Mouse (Mus musculus) heart, adult 2 months (tissue): ENCODE data around the gene Tgif1. TPM values are rescaled to one million over a fixed set of nuclear protein-coding genes. Genes with fewer than 3 reads are reported as not detected.
A peak's percentile ranks its signal among the peaks of the same experiment; 100 is the strongest.

Experiments
- DNase-seq, 2 experiments: peaks; one replicate each; pipeline ENCODE4 v3.0.0; 2021
- H3K27ac ChIP-seq: fragments of 200-600 bp; 2 replicates; pipeline ENCODE4 v1.8.1; 2022
- H3K27me3 ChIP-seq: fragments of 200-500 bp; 2 replicates; pipeline ENCODE4 v1.6.1; 2012; ENCODE audit warnings: mild to moderate bottlenecking, low read length, inconsistent platforms, mixed read lengths; ENCODE audit not compliant: control insufficient read depth, insufficient read depth
- H3K36me3 ChIP-seq: fragments of 200-500 bp; 2 replicates; pipeline ENCODE4 v1.6.1; 2012; ENCODE audit warnings: low read length, inconsistent platforms; ENCODE audit not compliant: control insufficient read depth, insufficient read depth
- H3K4me1 ChIP-seq: fragments of 200-500 bp; 2 replicates; pipeline ENCODE4 v1.6.1; 2011; ENCODE audit warnings: low read length; ENCODE audit not compliant: control insufficient read depth, insufficient read depth
- H3K4me3 ChIP-seq: fragments of 200-600 bp; 2 replicates; pipeline ENCODE4 v1.8.1; 2022
- H3K79me2 ChIP-seq: fragments of 200-500 bp; replicated peaks from 2 replicates; pipeline ENCODE4 v1.6.1; 2012; ENCODE audit warnings: mild to moderate bottlenecking, inconsistent platforms, low read length, moderate library complexity, mixed read lengths; ENCODE audit not compliant: control insufficient read depth, insufficient read depth
- H3K9ac ChIP-seq: fragments of 200-500 bp; 2 replicates; pipeline ENCODE4 v1.6.1; 2012; ENCODE audit warnings: low read depth, mild to moderate bottlenecking, control low read depth, inconsistent platforms, low read length, mixed read lengths
- CTCF ChIP-seq: fragments of 200-600 bp; IDR thresholded peaks from 2 replicates; pipeline ENCODE4 v1.8.1; 2022; ENCODE audit warnings: antibody characterized with exemption, mild to moderate bottlenecking, moderate library complexity
- EP300 ChIP-seq: fragments of 200-500 bp; IDR thresholded peaks from 2 replicates; pipeline ENCODE4 v1.6.1; 2011; ENCODE audit warnings: low read depth, low read length, control low read depth; ENCODE audit not compliant: insufficient read depth
- POLR2A ChIP-seq: fragments of 200-500 bp; IDR thresholded peaks from 2 replicates; pipeline ENCODE4 v1.6.1; 2011; ENCODE audit warnings: mild to moderate bottlenecking, low read depth, low read length, control low read depth; ENCODE audit not compliant: insufficient read depth
- WGBS: fragments of 180-500 bp; shearing (Covaris S2); methylation state at CpG from one replicate; pipeline ENCODE4 v1.1.7; 2018; 5-methylcytosine and 5-hydroxymethylcytosine counted together
- intact Hi-C: fragments of 180-260 bp; cut with DNase I; formaldehyde crosslinking; loops from one replicate; pipeline ENCODE4 v1.15.1; 2025
- polyA plus RNA-seq: library from polyadenylated mRNA; depleted of rRNA; stranded (reverse); fragments of >200 nt; gene quantifications from 2 replicates; pipeline ENCODE4 v1.2.3, GENCODE M21; 2012
- total RNA-seq, 2 experiments: library from RNA; stranded (reverse); gene quantifications; 2 replicates each; pipeline ENCODE4 v1.2.3; 2021

Gene Tgif1
- total and polyA plus RNA-seq, 3 experiments: 3.0 to 8.6 (median 4.0) TPM

DNA sequence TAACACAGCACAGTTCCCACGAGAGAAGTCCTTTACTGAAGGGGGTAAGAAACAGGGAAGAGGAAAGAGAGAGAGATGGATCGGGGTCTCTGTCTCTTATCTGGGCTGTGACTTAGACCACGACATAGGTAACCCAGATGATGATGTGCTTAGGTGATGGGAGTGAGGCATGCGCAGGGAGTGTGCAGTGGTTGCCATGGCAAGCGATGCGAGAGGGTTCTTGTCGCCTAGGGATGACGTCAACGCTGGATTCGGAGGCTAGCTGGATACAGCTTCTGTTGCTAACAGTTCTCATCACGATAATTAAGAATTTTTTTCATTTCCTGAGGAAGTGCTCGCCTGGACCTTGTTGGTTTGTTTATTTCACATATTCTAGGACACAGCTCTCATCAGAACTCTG lies 27.1 kb downstream of the Tgif1 start:
- no peak overlapping the region for H3K9ac ChIP-seq
- peaks cover 4% of the 10 kb centered on the region for H3K27me3 ChIP-seq
- intact Hi-C loops: no loop called here
- DNase-seq: no peak
- H3K79me2 ChIP-seq: no peaks in the 10 kb centered on the region
- TF ChIP-seq CTCF (no peak), POLR2A (no peak), EP300 (no peak)
- no peaks in the 10 kb centered on the region for H3K4me1 ChIP-seq
- 65% methylated on average over 12 of the region's 12 CpGs for WGBS
- H3K27ac ChIP-seq: no peak overlapping the region
- no peaks in the 10 kb centered on the region for H3K36me3 ChIP-seq
- H3K4me3 ChIP-seq: no peak overlapping the region

DNA sequence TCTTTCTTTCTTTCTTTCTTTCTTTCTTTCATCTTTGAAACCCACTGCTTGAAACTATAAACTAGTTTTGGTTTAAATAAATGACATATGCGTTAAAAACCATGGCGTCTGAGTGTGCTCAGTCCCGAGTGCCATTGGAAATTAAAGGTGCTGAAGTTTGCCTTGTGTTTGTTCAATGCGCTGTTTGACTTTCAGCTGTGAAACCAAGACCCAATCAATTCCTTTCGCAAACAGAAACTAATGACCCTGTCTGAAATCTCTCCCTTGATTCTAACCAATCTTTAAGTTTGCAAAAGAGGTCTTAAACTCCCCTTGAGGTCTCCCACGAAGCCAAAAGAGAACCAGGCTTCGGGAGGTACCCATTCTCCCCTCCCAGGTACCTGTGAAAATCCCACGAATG lies 30.3 kb downstream of the Tgif1 start:
- Histone ChIP-seq H3K27ac (no peak overlapping the region), H3K36me3 (no peaks in the 10 kb centered on the region), H3K27me3 (peaks cover 10% of the 10 kb centered on the region), H3K4me1 (no peaks in the 10 kb centered on the region), H3K4me3 (no peak overlapping the region), H3K9ac (no peak overlapping the region), H3K79me2 (no peaks in the 10 kb centered on the region)
- WGBS: 84% methylated on average over 8 of the region's 8 CpGs
- intact Hi-C loops: no loop called here
- no peak for TF ChIP-seq EP300
- no peak for TF ChIP-seq POLR2A
- TF ChIP-seq CTCF: no peak
- DNase-seq: no peak

DNA sequence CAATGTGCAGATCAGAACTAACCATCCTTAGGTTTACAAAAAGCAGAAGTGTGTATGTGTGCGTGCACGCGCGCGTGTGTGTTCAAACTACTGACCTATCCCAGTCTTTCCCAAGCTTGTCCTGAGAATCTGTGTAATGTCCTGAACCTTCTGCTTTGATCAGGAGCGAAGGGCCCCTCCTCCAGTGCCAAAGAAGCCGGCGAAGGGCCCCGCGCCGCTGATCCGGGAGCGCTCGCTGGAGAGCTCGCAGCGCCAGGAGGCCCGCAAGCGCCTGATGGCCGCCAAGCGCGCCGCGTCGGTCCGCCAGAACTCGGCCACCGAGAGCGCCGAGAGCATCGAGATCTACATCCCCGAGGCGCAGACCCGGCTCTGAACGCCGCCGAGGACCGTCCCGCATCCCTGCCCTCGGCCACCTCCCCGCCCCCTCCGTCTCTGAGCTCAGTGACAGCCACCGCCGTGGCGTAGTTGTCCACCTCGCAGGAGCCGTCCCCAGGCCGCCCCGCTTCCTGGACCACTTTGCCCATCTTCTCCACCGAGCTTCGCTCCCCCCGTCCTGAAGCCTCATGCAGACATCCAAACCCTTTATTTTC lies 35.4 kb downstream of the Tgif1 start:
- Histone ChIP-seq H3K36me3 (no peaks in the 10 kb centered on the region), H3K4me3 (peak overlapping the region; percentile 41), H3K4me1 (no peaks in the 10 kb centered on the region), H3K27ac (no peak overlapping the region), H3K9ac (peak overlapping the region; percentile 24), H3K27me3 (peaks cover 12% of the 10 kb centered on the region), H3K79me2 (no peaks in the 10 kb centered on the region)
- WGBS: 7% methylated on average over 50 of the region's 51 CpGs
- intact Hi-C loops: no loop called here
- TF ChIP-seq CTCF (no peak), EP300 (no peak), POLR2A (no peak)
- peak; percentile 23 to 27 for DNase-seq

DNA sequence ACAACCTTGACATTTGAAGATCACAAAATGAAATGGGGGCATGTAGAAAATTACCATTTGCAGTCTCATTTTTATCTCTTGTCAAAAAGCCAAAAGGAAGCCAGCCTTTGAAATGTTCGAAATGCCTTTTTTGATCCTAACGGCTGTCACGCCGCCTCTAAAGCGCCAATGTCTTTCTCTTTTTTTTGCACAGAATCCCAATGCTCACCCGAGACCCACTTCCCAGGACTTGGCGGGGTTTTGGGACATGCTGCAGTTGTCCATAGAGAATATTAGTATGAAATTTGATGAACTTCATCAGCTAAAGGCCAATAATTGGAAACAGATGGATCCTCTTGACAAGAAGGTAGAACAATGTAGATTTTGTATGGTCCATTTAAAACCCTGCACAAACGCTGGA lies 38.3 kb downstream of the Tgif1 start:
- H3K36me3 ChIP-seq: no peaks in the 10 kb centered on the region
- no peak overlapping the region for H3K9ac ChIP-seq
- H3K79me2 ChIP-seq: no peaks in the 10 kb centered on the region
- no peak overlapping the region for H3K4me3 ChIP-seq
- WGBS: 67% methylated on average over 8 of the region's 8 CpGs
- no peak for DNase-seq
- intact Hi-C loops: no loop called here
- H3K27me3 ChIP-seq: peaks cover 7% of the 10 kb centered on the region
- no peaks in the 10 kb centered on the region for H3K4me1 ChIP-seq
- no peak for TF ChIP-seq POLR2A
- no peak for TF ChIP-seq EP300
- no peak for TF ChIP-seq CTCF
- no peak overlapping the region for H3K27ac ChIP-seq

DNA sequence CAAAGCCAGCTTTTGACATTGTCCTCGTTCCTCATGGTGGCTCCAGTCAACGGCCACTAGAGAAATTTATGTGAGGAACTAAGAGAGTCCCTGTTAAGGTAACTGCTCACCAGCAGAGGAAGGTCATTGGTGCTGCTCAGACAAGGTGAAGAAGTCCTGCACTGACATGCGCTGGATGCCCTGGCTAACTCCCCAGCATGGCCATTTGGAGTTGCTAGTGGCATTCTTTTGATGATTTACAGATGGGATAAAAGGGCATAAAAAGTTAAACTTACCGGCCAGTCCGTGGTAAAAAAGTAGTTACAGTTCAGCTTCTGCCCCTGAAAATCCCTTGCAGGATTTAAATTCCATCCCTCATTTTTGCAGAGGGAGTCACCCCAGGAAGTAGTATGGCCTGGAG lies 42.6 kb downstream of the Tgif1 start:
- no peak overlapping the region for H3K27ac ChIP-seq
- intact Hi-C loops: no loop called here
- H3K4me3 ChIP-seq: no peak overlapping the region
- TF ChIP-seq CTCF (no peak), EP300 (no peak), POLR2A (no peak)
- no peak for DNase-seq
- 93% methylated on average over 5 of the region's 5 CpGs for WGBS
- H3K79me2 ChIP-seq: no peaks in the 10 kb centered on the region
- no peaks in the 10 kb centered on the region for H3K36me3 ChIP-seq
- H3K27me3 ChIP-seq: no peaks in the 10 kb centered on the region
- no peaks in the 10 kb centered on the region for H3K4me1 ChIP-seq
- H3K9ac ChIP-seq: no peak overlapping the region

DNA sequence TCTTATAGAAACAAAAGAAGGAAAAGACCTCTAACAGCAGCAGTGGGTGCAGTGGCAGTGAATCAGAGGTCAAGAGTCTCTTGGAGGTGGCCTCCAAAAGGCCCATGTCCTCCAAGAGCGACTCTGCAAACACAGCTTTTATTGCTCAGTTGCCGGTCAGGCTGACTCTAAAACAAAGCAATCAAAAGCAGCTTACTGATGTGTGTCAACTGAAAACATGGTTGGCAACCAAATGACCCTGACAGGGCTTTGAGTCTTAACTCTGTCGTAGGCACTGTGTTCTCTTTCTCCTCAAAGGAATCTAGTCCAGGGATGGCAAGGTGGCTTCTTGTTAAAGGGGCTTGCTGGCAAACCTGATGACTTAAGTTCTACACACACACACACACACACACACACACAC lies 43.6 kb downstream of the Tgif1 start:
- intact Hi-C loops: no loop called here
- Histone ChIP-seq H3K79me2 (no peaks in the 10 kb centered on the region), H3K36me3 (no peaks in the 10 kb centered on the region), H3K4me1 (no peaks in the 10 kb centered on the region), H3K27me3 (no peaks in the 10 kb centered on the region), H3K9ac (no peak overlapping the region), H3K27ac (no peak overlapping the region), H3K4me3 (no peak overlapping the region)
- DNase-seq: no peak
- TF ChIP-seq EP300: no peak
- TF ChIP-seq POLR2A: no peak
- 84% methylated on average over 3 of the region's 3 CpGs for WGBS
